Comparison of ENCODE assay signal across 24 mouse cellular contexts in the genomic region with DNA sequence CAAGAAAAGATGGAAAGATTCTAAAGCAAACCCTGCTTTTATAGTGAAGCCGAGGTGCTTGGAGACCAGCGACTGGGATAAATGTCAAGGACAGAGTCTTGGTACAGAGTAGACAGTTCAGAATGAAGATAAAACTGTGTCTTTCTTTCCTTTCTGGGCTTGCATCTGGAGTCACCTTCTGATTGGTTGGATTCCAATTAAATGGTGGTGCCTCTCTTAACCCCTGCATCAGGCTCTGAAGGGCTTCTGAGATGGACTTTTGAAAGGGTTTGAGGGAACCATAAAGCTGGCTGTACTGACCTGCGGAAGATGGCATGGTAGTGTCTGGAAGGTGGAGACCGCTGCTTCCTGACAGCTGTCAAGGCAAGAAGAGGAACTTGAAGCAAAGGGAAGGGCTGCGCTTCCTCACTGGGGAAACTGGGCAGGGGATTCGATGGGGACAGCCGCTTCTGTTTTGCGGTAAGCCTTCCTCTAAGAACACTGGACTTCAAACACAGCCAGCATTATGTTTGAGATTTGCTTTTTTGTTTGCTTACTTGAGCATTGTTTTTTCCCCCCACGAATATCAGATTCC. TPM values are rescaled to one million over a fixed set of nuclear protein-coding genes. Genes with fewer than 3 reads are reported as not detected.
DNase-seq lines count a peak whose midpoint lies in the region; ATAC-seq and TF ChIP-seq lines count a peak whose summit lies in the region.
"Had no signal": no experiment of that assay in that cellular context is flagged by ENCODE, and none has a peak within 500 bp of the region (broad histone marks: within the 10 kb centered on the region; RNA-seq: fewer than 3 reads in every experiment).

No protein-coding gene starts in this region.

- no peak overlapping the region for H3K9ac ChIP-seq in stomach, embryonic 15.5 days
- H3K9ac ChIP-seq in hindbrain, postnatal 0 days (replicated peaks; ENCODE audit: low read length): no peak overlapping the region
- H3K9ac ChIP-seq: forebrain, postnatal 0 days; heart, embryonic 15.5 days; hindbrain, embryonic 14.5 days; limb, embryonic 15.5 days; lung, embryonic 15.5 days had no signal

- no peaks in the 10 kb centered on the region for H3K9me3 ChIP-seq in stomach, embryonic 15.5 days
- no peaks in the 10 kb centered on the region for H3K9me3 ChIP-seq in hindbrain, postnatal 0 days (ENCODE audit: low read length)
- H3K9me3 ChIP-seq: heart, embryonic 15.5 days; limb, embryonic 15.5 days; lung, embryonic 15.5 days had no signal

- H3K4me1 ChIP-seq in stomach, embryonic 15.5 days: peaks cover 11% of the 10 kb centered on the region; the same call in 1 of the 2 replicates
- peaks cover 4% of the 10 kb centered on the region; the same call in 1 of the 2 replicates for H3K4me1 ChIP-seq in hindbrain, postnatal 0 days (ENCODE audit: insufficient read depth, low read length)

- H3K4me2 ChIP-seq in stomach, embryonic 15.5 days: no peak overlapping the region
- H3K4me2 ChIP-seq in hindbrain, postnatal 0 days (ENCODE audit: low read depth, low read length): no peak overlapping the region
- H3K4me2 ChIP-seq: heart, embryonic 15.5 days; hindbrain, embryonic 14.5 days; limb, embryonic 15.5 days; lung, embryonic 15.5 days had no signal

- ATAC-seq in common myeloid progenitor, adult 5-6 weeks (replicated peaks; ENCODE audit: low read depth, poor library complexity, severe bottlenecking): peak; percentile 88
- ATAC-seq in stomach, embryonic 15.5 days (ENCODE audit: insufficient read depth, low FRiP score, low read depth): no peak
- ATAC-seq in hindbrain, postnatal 0 days: no peak
- ATAC-seq: forebrain, postnatal 0 days had no signal

- intact Hi-C loops in heart, postnatal 10 days (cut with DNase I): no loop called here

- H3K4me3 ChIP-seq in stomach, embryonic 15.5 days (replicated peaks): no peak overlapping the region
- no peak overlapping the region for H3K4me3 ChIP-seq in hindbrain, postnatal 0 days (ENCODE audit: low read length)
- H3K4me3 ChIP-seq: heart, embryonic 15.5 days; limb, embryonic 15.5 days; lung, embryonic 15.5 days had no signal

- DNase-seq in heart, adult 8-10 months (ENCODE audit: low spot score): peak; percentile 12
- DNase-seq in heart, postnatal 10 days: no peak
- peak; percentile 60 for DNase-seq in adrenal gland, adult 2 months
- no peak for DNase-seq in gastrocnemius, postnatal 4 days (ENCODE audit: low spot score in 2 of 2)
- no peak for DNase-seq in hindbrain, postnatal 0 days (ENCODE audit: low spot score)
- DNase-seq: cerebellum, adult 9-11 months; forebrain, postnatal 0 days; gastrocnemius, postnatal 25 days; kidney, adult 11 months; kidney, postnatal 14 days; layer of hippocampus, adult 9-11 months; right cerebral cortex, postnatal 14 days; thymus, postnatal 25 days had no signal

- peak overlapping the region; percentile 40; the same call in 1 of the 2 replicates for H3K27ac ChIP-seq in stomach, embryonic 15.5 days
- H3K27ac ChIP-seq in hindbrain, postnatal 0 days: no peak overlapping the region
- H3K27ac ChIP-seq: heart, embryonic 15.5 days; hindbrain, embryonic 14.5 days; limb, embryonic 15.5 days had no signal

- no peak for TF ChIP-seq CTCF in hindbrain, postnatal 0 days (IDR thresholded peaks at IDR 0.05; ENCODE audit: low read depth)

- WGBS in stomach, embryonic 15.5 days: 61% methylated on average over 9 of the region's 9 CpGs
- 77% methylated on average over 9 of the region's 9 CpGs for WGBS in hindbrain, postnatal 0 days

- no peaks in the 10 kb centered on the region for H3K36me3 ChIP-seq in stomach, embryonic 15.5 days
- no peaks in the 10 kb centered on the region for H3K36me3 ChIP-seq in hindbrain, postnatal 0 days (ENCODE audit: insufficient read depth, low read length)
- H3K36me3 ChIP-seq: heart, embryonic 15.5 days; limb, embryonic 15.5 days; lung, embryonic 15.5 days had no signal

- H3K27me3 ChIP-seq in stomach, embryonic 15.5 days (replicated peaks): no peaks in the 10 kb centered on the region
- H3K27me3 ChIP-seq in hindbrain, postnatal 0 days (ENCODE audit: insufficient read depth, low read length): peaks cover 4% of the 10 kb centered on the region; the same call in 1 of the 2 replicates
- H3K27me3 ChIP-seq: heart, embryonic 15.5 days; limb, embryonic 15.5 days; lung, embryonic 15.5 days had no signal

RNA-seq across cellular contexts. Expression of a gene that starts 4.7 kb away (rescaled TPM):
- 1 to 10 TPM in 3 of 4 experiments, under 1 TPM in 1; 0.92 to 1.9 (median 1.4) TPM for total RNA-seq in heart, adult 8-10 months (2022)
- 1 to 10 TPM; 1.3 to 1.5 TPM for total RNA-seq in heart, postnatal 10 days (2021)
- total RNA-seq in adrenal gland, adult 2 months (2021): 1 to 10 TPM; 2.2 to 4.0 TPM
- polyA plus RNA-seq in adrenal gland, adult 2 months (2012; rRNA removed): 3.5 and 3.8 TPM in 2 replicates
- 2.1 TPM in 1 of 2 replicates, not detected in the other for total RNA-seq in common myeloid progenitor, adult 5-6 weeks (2017)
- 6.3 and 6.7 TPM in 2 replicates for polyA plus RNA-seq in stomach, embryonic 15.5 days (2015; fragmentation: Nextera tagmentation; extraction: Ambion mirVana)
- total RNA-seq in gastrocnemius, postnatal 4 days (2021): 1 to 10 TPM in 1 of 2 experiments, under 1 TPM in 1; 0.86 to 1.0 TPM
- total RNA-seq in hindbrain, postnatal 0 days (2014; rRNA removed): 1.3 and 1.4 TPM in 2 replicates
- polyA plus RNA-seq in hindbrain, postnatal 0 days (2015; fragmentation: Nextera tagmentation; extraction: Ambion mirVana): 1.2 and 1.6 TPM in 2 replicates
- total RNA-seq: midbrain, postnatal 0 days had no signal

RNA-seq across cellular contexts. Expression of a gene that starts 55.0 kb away (rescaled TPM):
- not detected for total RNA-seq in heart, adult 8-10 months (2022)
- not detected for total RNA-seq in heart, postnatal 10 days (2021)
- not detected for total RNA-seq in adrenal gland, adult 2 months (2021)
- polyA plus RNA-seq in adrenal gland, adult 2 months (2012; rRNA removed): 0.08 TPM in 1 of 2 replicates, not detected in the other
- not detected in 2 replicates for total RNA-seq in common myeloid progenitor, adult 5-6 weeks (2017)
- polyA plus RNA-seq in stomach, embryonic 15.5 days (2015; fragmentation: Nextera tagmentation; extraction: Ambion mirVana): 0.50 and 0.72 TPM in 2 replicates
- not detected for total RNA-seq in gastrocnemius, postnatal 4 days (2021)
- not detected in 2 replicates for total RNA-seq in hindbrain, postnatal 0 days (2014; rRNA removed)
- polyA plus RNA-seq in hindbrain, postnatal 0 days (2015; fragmentation: Nextera tagmentation; extraction: Ambion mirVana): not detected in 2 replicates
- total RNA-seq: ES-E14; forebrain, postnatal 0 days; gastrocnemius, postnatal 25 days; left cerebral cortex, postnatal 14 days; midbrain, postnatal 0 days had no signal
- polyA plus RNA-seq: embryonic facial prominence, embryonic 11.5 days; forebrain, postnatal 0 days; heart, embryonic 15.5 days; hindbrain, embryonic 14.5 days; limb, embryonic 15.5 days; midbrain, postnatal 0 days; neural tube, embryonic 11.5 days had no signal

Comparison
In these comparisons a context has a peak if more than half of its experiments do, and no peak if none do; other contexts are left out.
1. DNase-seq: peak in heart, adult 8-10 months (single experiment) and adrenal gland, adult 2 months (single experiment); none in heart, postnatal 10 days (0 of 2), gastrocnemius, postnatal 4 days (0 of 2) and hindbrain, postnatal 0 days (single experiment).